Mouse (Mus musculus) ES-Bruce4 (cell line): ENCODE measurements around the gene Phyhipl.

Experiments used
- CTCF ChIP-seq: IDR thresholded peaks from one replicate; pipeline ENCODE4 v1.8.1; 2011; ENCODE audit warnings: low read depth, low read length
- POLR2A ChIP-seq: IDR thresholded peaks from one replicate; pipeline ENCODE4 v1.8.1; 2011; ENCODE audit warnings: low read length; ENCODE audit not compliant: insufficient read depth

DNA sequence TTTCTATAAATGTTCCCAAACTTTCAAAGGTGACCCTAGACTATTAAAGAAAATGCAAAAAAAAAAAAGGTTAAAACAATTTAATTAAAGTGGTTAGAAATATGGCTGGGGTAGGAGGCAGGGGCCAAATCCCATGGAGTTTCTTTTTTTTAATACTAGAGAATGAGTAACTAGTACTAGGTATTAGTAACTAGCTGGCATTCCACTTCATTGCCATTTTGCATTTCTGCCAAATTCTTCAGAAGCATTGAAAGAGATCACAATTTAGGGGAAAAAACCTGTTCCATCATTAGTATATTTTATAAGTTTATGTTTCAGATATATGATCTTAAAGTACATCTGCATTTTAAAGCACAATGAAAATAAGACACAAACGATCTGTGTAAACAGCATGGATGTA, 71.6 kb downstream of the Phyhipl start:
- TF ChIP-seq POLR2A (no peak), CTCF (no peak)
